Mouse (Mus musculus): ENCODE data around the gene Trim37. TPM values are rescaled to one million over a fixed set of nuclear protein-coding genes. Genes with fewer than 3 reads are reported as not detected.

Gene Trim37
- polyA plus RNA-seq, 1 experiment from 2014 or later, result 11.1 TPM

DNA sequence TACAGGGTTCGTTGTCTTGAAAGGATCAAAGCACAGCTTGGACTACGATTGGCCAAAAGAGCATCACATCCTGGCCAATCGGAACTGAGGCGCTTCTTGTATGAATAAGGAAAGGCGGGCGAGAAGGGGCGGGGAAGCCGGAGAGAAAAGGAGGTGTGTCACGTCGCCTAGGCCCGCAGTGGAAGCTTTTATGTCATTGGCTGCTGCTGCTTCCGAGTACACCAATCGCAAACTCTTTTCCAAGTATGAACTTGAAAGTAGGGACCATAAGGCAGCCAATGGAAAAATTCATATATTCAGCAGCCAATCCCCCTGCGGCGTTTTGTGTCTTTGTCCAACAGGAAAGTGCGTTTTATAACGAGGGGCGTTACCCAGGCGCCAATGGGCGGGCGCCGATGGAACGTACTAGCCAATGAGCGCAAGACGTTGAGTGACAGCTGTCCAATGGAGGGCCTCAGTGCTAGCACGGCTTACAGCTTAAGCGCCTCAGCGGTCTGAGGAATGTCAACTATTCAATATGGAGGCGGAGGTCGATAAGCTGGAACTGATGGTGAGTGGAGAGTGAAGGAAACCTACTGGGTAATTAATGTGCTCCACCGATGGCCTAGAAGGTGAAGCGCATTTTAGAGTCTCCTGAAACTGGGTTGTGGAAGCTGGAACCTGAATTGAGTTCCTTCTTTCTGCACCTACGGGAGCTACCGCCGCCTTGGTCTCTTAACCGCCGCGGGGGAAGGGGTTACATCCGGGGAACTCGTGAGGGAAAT lies 17.9 kb upstream of the Trim37 start, which contains the start of gene Ska2:
Ska2 (plus strand) TSS at position 480 of the 764 bp plus-strand sequence.
- no peaks in the 10 kb centered on the region; the same call in 1 of the 2 replicates for H3K4me1 ChIP-seq (ENCODE audit: insufficient read depth, low read depth, low read length)
- DNase-seq (ENCODE audit: low spot score) (peak; percentile 100), ATAC-seq (peak; percentile 98)
- H3K4me2 ChIP-seq (replicated peaks; ENCODE audit: low read depth, low read length), result peak within 1 kb of the TSS; percentile 85
- TF ChIP-seq EP300 (IDR thresholded peaks at IDR 0.05), result peak; percentile 97
- TF ChIP-seq CTCF (IDR thresholded peaks at IDR 0.05), result no peak
- peak within 1 kb of the TSS; percentile 53 for H3K9ac ChIP-seq (replicated peaks; ENCODE audit: low read depth)
- no peaks in the 10 kb centered on the region for H3K27me3 ChIP-seq (replicated peaks; ENCODE audit: insufficient read depth, low read length)
- H3K36me3 ChIP-seq (ENCODE audit: insufficient read depth, low read length), result no peaks in the 10 kb centered on the region
- H3K9me3 ChIP-seq (ENCODE audit: low read length), result no peaks in the 10 kb centered on the region
- H3K27ac ChIP-seq (ENCODE audit: low read length), result peak within 1 kb of the TSS; percentile 85
- peak within 1 kb of the TSS; percentile 74 for H3K4me3 ChIP-seq (ENCODE audit: low read depth, low read length)
- WGBS, result under 1% methylated on average over 40 of the region's 40 CpGs

DNA sequence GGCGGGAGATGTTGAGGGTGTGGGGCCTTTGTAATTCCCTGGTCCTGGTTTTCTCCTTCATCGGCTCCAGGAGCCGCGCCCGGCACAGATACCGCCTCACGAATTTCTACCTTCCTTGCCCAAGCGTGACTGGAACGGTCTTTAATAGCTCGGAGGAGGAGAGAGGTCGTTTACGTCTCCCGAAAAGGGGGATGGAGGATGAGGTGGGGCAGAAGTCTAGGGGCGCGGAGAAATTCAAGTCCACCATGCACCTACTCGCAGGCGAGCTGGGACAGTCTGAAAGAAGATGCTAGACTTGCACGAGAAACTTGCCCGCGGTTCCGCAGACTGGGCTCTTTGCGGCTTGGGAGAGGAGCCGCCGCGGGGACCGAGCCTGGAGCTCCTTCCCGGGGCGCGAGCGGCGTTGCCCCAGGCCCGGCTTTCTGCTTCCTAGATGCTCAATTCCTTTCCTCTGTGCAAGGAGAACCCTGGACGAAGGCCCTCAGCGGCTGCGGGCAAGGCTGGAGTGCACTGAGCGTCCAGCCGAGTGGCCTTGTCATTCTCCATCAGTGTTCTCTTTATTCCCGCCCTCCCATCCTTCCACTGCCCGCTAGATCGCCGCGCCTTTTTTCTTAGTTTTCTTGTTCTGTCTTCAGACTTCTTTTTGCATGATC lies 17.2 kb upstream of the Trim37 start:
- H3K4me1 ChIP-seq (ENCODE audit: insufficient read depth, low read depth, low read length), result no peaks in the 10 kb centered on the region; the same call in 1 of the 2 replicates
- WGBS, result under 1% methylated on average over 42 of the region's 42 CpGs
- peak overlapping the region; percentile 85 for H3K4me2 ChIP-seq (replicated peaks; ENCODE audit: low read depth, low read length)
- no peaks in the 10 kb centered on the region for H3K27me3 ChIP-seq (replicated peaks; ENCODE audit: insufficient read depth, low read length)
- no peaks in the 10 kb centered on the region for H3K9me3 ChIP-seq (ENCODE audit: low read length)
- H3K27ac ChIP-seq (ENCODE audit: low read length), result peak overlapping the region; percentile 85
- H3K9ac ChIP-seq (replicated peaks; ENCODE audit: low read depth), result peak overlapping the region; percentile 43
- peak; percentile 28 for DNase-seq (ENCODE audit: low spot score)
- no peak for TF ChIP-seq CTCF (IDR thresholded peaks at IDR 0.05)
- no peak for TF ChIP-seq EP300 (IDR thresholded peaks at IDR 0.05)
- ATAC-seq, result no peak
- peak overlapping the region; percentile 74 for H3K4me3 ChIP-seq (ENCODE audit: low read depth, low read length)
- H3K36me3 ChIP-seq (ENCODE audit: insufficient read depth, low read length), result no peaks in the 10 kb centered on the region

DNA sequence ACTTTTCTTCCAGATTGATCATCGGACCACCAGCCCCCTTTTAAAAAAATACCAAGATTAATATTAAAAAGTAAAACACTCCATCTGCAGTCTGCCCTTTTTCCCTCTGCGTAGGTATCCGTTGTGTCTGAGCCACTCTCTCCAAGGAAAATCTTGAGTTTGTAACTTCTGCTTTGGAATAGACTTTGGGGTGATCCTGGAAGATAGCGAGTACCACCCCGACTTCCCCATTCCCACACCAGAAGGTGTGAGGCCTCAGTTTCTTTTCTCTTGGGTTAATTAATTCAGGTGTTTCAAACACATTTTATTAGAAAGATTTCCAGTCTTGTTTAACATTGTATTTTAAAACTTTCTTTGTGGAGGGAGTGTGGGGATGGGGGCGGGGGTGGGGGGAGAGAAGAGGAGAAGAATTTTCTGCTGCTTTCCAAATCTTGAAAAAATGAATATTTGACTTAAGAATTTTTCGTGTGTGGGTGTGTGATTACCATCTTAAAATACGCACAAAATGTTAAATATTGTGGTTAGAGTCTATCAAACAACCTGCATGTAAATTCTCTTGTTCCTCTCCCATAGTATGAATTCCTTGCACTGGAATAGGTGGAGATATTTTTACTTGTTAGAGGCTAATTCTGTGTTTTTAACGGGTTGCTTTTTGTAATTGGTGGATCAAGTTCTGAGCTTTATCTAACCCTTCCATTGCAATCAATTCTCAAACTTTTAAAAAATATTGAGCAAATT lies 16.5 kb upstream of the Trim37 start:
- Histone ChIP-seq H3K4me3 (ENCODE audit: low read depth, low read length) (peak overlapping the region; percentile 74), H3K4me2 (replicated peaks; ENCODE audit: low read depth, low read length) (peak overlapping the region; percentile 85), H3K9ac (replicated peaks; ENCODE audit: low read depth) (peak overlapping the region; percentile 43; the same call in 1 of the 2 replicates), H3K4me1 (ENCODE audit: insufficient read depth, low read depth, low read length) (no peaks in the 10 kb centered on the region; the same call in 1 of the 2 replicates), H3K27me3 (replicated peaks; ENCODE audit: insufficient read depth, low read length) (no peaks in the 10 kb centered on the region), H3K9me3 (ENCODE audit: low read length) (no peaks in the 10 kb centered on the region), H3K27ac (ENCODE audit: low read length) (peak overlapping the region; percentile 85; the same call in 1 of the 2 replicates), H3K36me3 (ENCODE audit: insufficient read depth, low read length) (no peaks in the 10 kb centered on the region)
- no peak for DNase-seq (ENCODE audit: low spot score)
- ATAC-seq, result no peak
- no peak for TF ChIP-seq EP300 (IDR thresholded peaks at IDR 0.05)
- no peak for TF ChIP-seq CTCF (IDR thresholded peaks at IDR 0.05)
- WGBS, result 4% methylated on average over 9 of the region's 9 CpGs

DNA sequence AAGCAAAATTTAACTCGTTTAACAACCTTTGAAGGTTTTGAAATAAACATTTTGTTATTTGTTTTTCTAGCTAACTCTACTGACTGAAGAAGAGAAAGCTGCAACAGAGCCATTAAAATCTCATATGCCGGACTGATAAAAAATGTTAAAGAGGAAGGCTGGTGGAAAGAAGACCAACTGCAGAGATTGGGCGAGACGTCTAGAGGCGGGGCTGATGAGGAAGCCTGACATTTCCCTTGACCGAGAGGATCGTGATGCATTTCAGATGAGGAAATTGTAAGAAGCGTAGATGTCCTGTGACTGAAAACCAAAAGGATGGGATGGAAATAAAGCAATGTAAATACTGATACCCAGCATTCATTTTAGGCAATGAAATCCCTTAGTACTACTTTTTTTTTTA lies 5.0 kb upstream of the Trim37 start:
- H3K36me3 ChIP-seq (ENCODE audit: insufficient read depth, low read length), result peaks cover 8% of the 10 kb centered on the region; the same call in 1 of the 2 replicates
- no peak for ATAC-seq

DNA sequence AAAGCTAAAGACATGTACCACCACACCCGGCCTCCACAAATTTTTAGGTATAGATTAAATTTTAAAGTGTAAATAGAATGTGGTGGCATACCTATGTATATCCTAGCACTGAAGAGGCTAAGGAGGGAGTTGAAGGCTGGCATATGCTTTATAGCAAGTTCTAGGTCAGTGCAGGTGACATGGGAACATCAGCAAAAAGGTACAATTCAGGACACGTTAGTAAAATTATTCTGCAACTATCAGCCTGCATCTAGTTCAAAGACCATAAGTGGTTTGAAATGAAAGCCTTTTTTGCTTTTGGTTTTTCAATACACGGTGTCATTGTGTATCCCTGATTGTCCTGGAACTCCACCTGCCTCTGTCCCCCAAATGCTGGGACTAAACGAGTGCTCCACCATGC lies 1.3 kb upstream of the Trim37 start:
- no peak for TF ChIP-seq CTCF (IDR thresholded peaks at IDR 0.05)
- TF ChIP-seq EP300 (IDR thresholded peaks at IDR 0.05), result no peak
- DNase-seq (ENCODE audit: low spot score) (no peak), ATAC-seq (no peak)
- Histone ChIP-seq H3K9ac (replicated peaks; ENCODE audit: low read depth) (no peak overlapping the region), H3K27me3 (replicated peaks; ENCODE audit: insufficient read depth, low read length) (no peaks in the 10 kb centered on the region), H3K4me3 (ENCODE audit: low read depth, low read length) (no peak overlapping the region), H3K9me3 (ENCODE audit: low read length) (no peaks in the 10 kb centered on the region), H3K4me2 (replicated peaks; ENCODE audit: low read depth, low read length) (no peak overlapping the region), H3K4me1 (ENCODE audit: insufficient read depth, low read depth, low read length) (peaks cover 4% of the 10 kb centered on the region; the same call in 1 of the 2 replicates), H3K36me3 (ENCODE audit: insufficient read depth, low read length) (peaks cover 8% of the 10 kb centered on the region; the same call in 1 of the 2 replicates), H3K27ac (ENCODE audit: low read length) (no peak overlapping the region)
- WGBS, result 44% methylated on average over 4 of the region's 4 CpGs

More for the DNA sequence above, 5.0 kb upstream of the Trim37 start:
- peak; percentile 8 for DNase-seq (ENCODE audit: low spot score)
- no peak overlapping the region for H3K4me2 ChIP-seq (replicated peaks; ENCODE audit: low read depth, low read length)
- H3K4me3 ChIP-seq (ENCODE audit: low read depth, low read length), result no peak overlapping the region
- WGBS, result 59% methylated on average over 8 of the region's 8 CpGs
- H3K27ac ChIP-seq (ENCODE audit: low read length), result no peak overlapping the region
- H3K4me1 ChIP-seq (ENCODE audit: insufficient read depth, low read depth, low read length), result no peaks in the 10 kb centered on the region
- H3K27me3 ChIP-seq (replicated peaks; ENCODE audit: insufficient read depth, low read length), result no peaks in the 10 kb centered on the region
- H3K9me3 ChIP-seq (ENCODE audit: low read length), result no peaks in the 10 kb centered on the region
- TF ChIP-seq CTCF (IDR thresholded peaks at IDR 0.05) (no peak), EP300 (IDR thresholded peaks at IDR 0.05) (no peak)
- H3K9ac ChIP-seq (replicated peaks; ENCODE audit: low read depth), result no peak overlapping the region
